15 mouse cellular contexts compared by ENCODE assay signal in genomic region chr8:45719776-45720175, GRCm38 (mm10).
DNase-seq lines count a peak whose midpoint lies in the region; ATAC-seq and TF ChIP-seq lines count a peak whose summit lies in the region.
"Had no signal": no experiment of that assay in that cellular context is flagged by ENCODE, and none has a peak within 500 bp of the region (broad histone marks: within the 10 kb centered on the region; RNA-seq: fewer than 3 reads in every experiment).

No protein-coding gene starts in this region.

- no peak for TF ChIP-seq CTCF in C2C12 (IDR thresholded peaks at IDR 0.05; ENCODE audit: control insufficient read depth, insufficient read depth, insufficient read length)
- TF ChIP-seq CTCF in heart, postnatal 0 days (IDR thresholded peaks at IDR 0.05; ENCODE audit: low read depth): no peak

- H3K79me2 ChIP-seq in C2C12 (ENCODE audit: control insufficient read depth, insufficient read depth): no peaks in the 10 kb centered on the region

- peak; percentile 51; the same call in 1 of the 2 replicates for ATAC-seq in hindbrain, embryonic 16.5 days
- ATAC-seq in hindbrain, embryonic 12.5 days (ENCODE audit: low FRiP score): no peak
- peak; percentile 89 for ATAC-seq in heart, postnatal 0 days (ENCODE audit: insufficient read depth, low read depth)
- ATAC-seq: forebrain, embryonic 13.5 days had no signal

- intact Hi-C loops in gastrocnemius, postnatal 36 days (cut with DNase I): loop anchor here (2.0 kb wide), 1 partner anchor 55 kb away; no protein-coding TSS in a partner anchor

- H3K36me3 ChIP-seq in hindbrain, embryonic 16.5 days (ENCODE audit: control insufficient read depth, insufficient read depth, low read length): no peaks in the 10 kb centered on the region
- peaks cover 3% of the 10 kb centered on the region; the same call in 1 of the 2 replicates for H3K36me3 ChIP-seq in hindbrain, embryonic 12.5 days
- no peaks in the 10 kb centered on the region for H3K36me3 ChIP-seq in C2C12 (ENCODE audit: control insufficient read depth, insufficient read depth)
- peaks cover 24% of the 10 kb centered on the region for H3K36me3 ChIP-seq in heart, postnatal 0 days (replicated peaks; ENCODE audit: control insufficient read depth, insufficient read depth, low read length)
- H3K36me3 ChIP-seq: embryonic facial prominence, embryonic 12.5 days; limb, embryonic 15.5 days; midbrain, embryonic 12.5 days; stomach, embryonic 15.5 days had no signal

- H3K4me2 ChIP-seq in hindbrain, embryonic 16.5 days (ENCODE audit: low read length): no peak overlapping the region
- H3K4me2 ChIP-seq in hindbrain, embryonic 12.5 days (replicated peaks): no peak overlapping the region
- no peak overlapping the region for H3K4me2 ChIP-seq in heart, postnatal 0 days (ENCODE audit: low read depth, low read length)
- H3K4me2 ChIP-seq: embryonic facial prominence, embryonic 12.5 days; forebrain, embryonic 13.5 days; limb, embryonic 15.5 days; midbrain, embryonic 12.5 days; stomach, embryonic 15.5 days had no signal

- 71% methylated on average over 8 of the region's 8 CpGs for WGBS in hindbrain, embryonic 16.5 days
- 73% methylated on average over 8 of the region's 8 CpGs for WGBS in hindbrain, embryonic 12.5 days
- WGBS in heart, postnatal 0 days: 25% methylated on average over 8 of the region's 8 CpGs

- H3K4me3 ChIP-seq in hindbrain, embryonic 16.5 days (ENCODE audit: low read length): no peak overlapping the region
- no peak overlapping the region for H3K4me3 ChIP-seq in hindbrain, embryonic 12.5 days
- no peak overlapping the region for H3K4me3 ChIP-seq in C2C12 (ENCODE audit: insufficient read depth, poor library complexity, severe bottlenecking)
- H3K4me3 ChIP-seq in heart, postnatal 0 days (ENCODE audit: low read depth, low read length): no peak overlapping the region
- H3K4me3 ChIP-seq: embryonic facial prominence, embryonic 12.5 days; forebrain, embryonic 13.5 days; left cerebral cortex, adult 2 months; limb, embryonic 15.5 days; midbrain, embryonic 12.5 days; stomach, embryonic 15.5 days had no signal

- TF ChIP-seq EP300 in heart, postnatal 0 days (IDR thresholded peaks at IDR 0.05; ENCODE audit: low read depth): no peak

- no peak overlapping the region for H3K9ac ChIP-seq in hindbrain, embryonic 16.5 days (ENCODE audit: low read depth, low read length)
- no peak overlapping the region for H3K9ac ChIP-seq in hindbrain, embryonic 12.5 days
- H3K9ac ChIP-seq in heart, postnatal 0 days (replicated peaks; ENCODE audit: low read depth, low read length): no peak overlapping the region
- H3K9ac ChIP-seq: embryonic facial prominence, embryonic 12.5 days; forebrain, embryonic 13.5 days; limb, embryonic 15.5 days; midbrain, embryonic 12.5 days; stomach, embryonic 15.5 days had no signal

- no peak overlapping the region for H3ac ChIP-seq in C2C12 (ENCODE audit: control insufficient read depth, insufficient read length, low read depth)

- no peaks in the 10 kb centered on the region for H3K79me3 ChIP-seq in C2C12 (ENCODE audit: low read depth)

- no peak overlapping the region for H3K27ac ChIP-seq in hindbrain, embryonic 16.5 days (ENCODE audit: low read depth, low read length)
- H3K27ac ChIP-seq in hindbrain, embryonic 12.5 days: no peak overlapping the region
- peak overlapping the region; percentile 73 for H3K27ac ChIP-seq in heart, postnatal 0 days (ENCODE audit: low read depth)
- H3K27ac ChIP-seq: embryonic facial prominence, embryonic 12.5 days; forebrain, embryonic 13.5 days; left cerebral cortex, adult 2 months; limb, embryonic 15.5 days; midbrain, embryonic 12.5 days; stomach, embryonic 15.5 days had no signal

- H3K9me3 ChIP-seq in hindbrain, embryonic 16.5 days (ENCODE audit: control insufficient read depth, low read length): no peaks in the 10 kb centered on the region
- no peaks in the 10 kb centered on the region for H3K9me3 ChIP-seq in hindbrain, embryonic 12.5 days (replicated peaks)
- H3K9me3 ChIP-seq in heart, postnatal 0 days (replicated peaks; ENCODE audit: control insufficient read depth, low read length): no peaks in the 10 kb centered on the region
- H3K9me3 ChIP-seq: embryonic facial prominence, embryonic 12.5 days; forebrain, embryonic 13.5 days; limb, embryonic 15.5 days; midbrain, embryonic 12.5 days; stomach, embryonic 15.5 days had no signal

- H3K4me1 ChIP-seq in hindbrain, embryonic 16.5 days (ENCODE audit: control insufficient read depth, insufficient read depth, low read depth, low read length): peaks cover 5% of the 10 kb centered on the region
- peaks cover 3% of the 10 kb centered on the region for H3K4me1 ChIP-seq in hindbrain, embryonic 12.5 days
- H3K4me1 ChIP-seq in heart, postnatal 0 days (ENCODE audit: control insufficient read depth, insufficient read depth): peaks cover 15% of the 10 kb centered on the region; the same call in 1 of the 2 replicates
- H3K4me1 ChIP-seq: embryonic facial prominence, embryonic 12.5 days; limb, embryonic 15.5 days; stomach, embryonic 15.5 days had no signal

- DNase-seq in adrenal gland, postnatal 14 days: peak; percentile 45
- DNase-seq in heart, postnatal 0 days (ENCODE audit: low spot score): peak; percentile 47
- DNase-seq in gastrocnemius, postnatal 36 days: no peak
- DNase-seq in frontal cortex, postnatal 25 days (ENCODE audit: low spot score in 2 of 2): no peak
- DNase-seq: cerebellum, postnatal 10 days; lung, postnatal 36 days had no signal

- no peaks in the 10 kb centered on the region for H3K27me3 ChIP-seq in hindbrain, embryonic 16.5 days (replicated peaks; ENCODE audit: control insufficient read depth, insufficient read depth, low read length)
- H3K27me3 ChIP-seq in hindbrain, embryonic 12.5 days: no peaks in the 10 kb centered on the region
- no peaks in the 10 kb centered on the region for H3K27me3 ChIP-seq in C2C12 (ENCODE audit: control insufficient read depth, insufficient read depth, insufficient read length)
- no peaks in the 10 kb centered on the region for H3K27me3 ChIP-seq in heart, postnatal 0 days (ENCODE audit: control insufficient read depth, insufficient read depth, low read length)
- H3K27me3 ChIP-seq: embryonic facial prominence, embryonic 12.5 days; forebrain, embryonic 13.5 days; limb, embryonic 15.5 days; midbrain, embryonic 12.5 days; stomach, embryonic 15.5 days had no signal

TF ChIP-seq in C2C12, 6 proteins besides CTCF, POLR2A, EP300 and RAD21:
- TF ChIP-seq FOSL1 (IDR thresholded peaks at IDR 0.05; ENCODE audit: insufficient read depth, low read length, poor library complexity, severe bottlenecking) (peak; percentile 11), MYOG (IDR thresholded peaks at IDR 0.05; ENCODE audit: control insufficient read depth, extremely low read depth, insufficient read length) (no peak)
TF ChIP-seq in C2C12: peak in this region for 1.

Comparison
In these comparisons a context has a peak if more than half of its experiments do, and no peak if none do; other contexts are left out.
1. DNase-seq: peak in adrenal gland, postnatal 14 days (single experiment) and heart, postnatal 0 days (single experiment); none in gastrocnemius, postnatal 36 days (0 of 2) and frontal cortex, postnatal 25 days (0 of 2).